Mouse (Mus musculus) limb, embryonic 11.5 days (tissue): Measurements from ENCODE around the gene Dhodh. TPM values are rescaled to one million over a fixed set of nuclear protein-coding genes. Genes with fewer than 3 reads are reported as not detected.

Experiments
- ATAC-seq: fragments of 200-750 bp; cut with Nextera tagmentation; 2 replicates; pipeline ENCODE4 v1.8.0; 2017; ENCODE audit warnings: low read depth; ENCODE audit not compliant: insufficient number of reproducible peaks, low FRiP score, low TSS enrichment
- DNase-seq: peaks from one replicate; pipeline ENCODE4 v3.0.0-alpha.2; 2015; ENCODE audit warnings: low spot score
- H3K27ac ChIP-seq: fragments of 300-500 bp; sonication (generic); replicated peaks from 2 replicates; pipeline ENCODE4 v1.5.1; 2014; ENCODE audit warnings: low read depth, mild to moderate bottlenecking, low read length
- H3K27me3 ChIP-seq: fragments of 300-500 bp; sonication (generic); 2 replicates; pipeline ENCODE4 v1.6.1; 2014; ENCODE audit warnings: mild to moderate bottlenecking, low read length, mixed read lengths; ENCODE audit not compliant: control insufficient read depth, insufficient read depth
- H3K36me3 ChIP-seq: fragments of 300-500 bp; sonication (generic); 2 replicates; pipeline ENCODE4 v1.6.1; 2014; ENCODE audit warnings: mild to moderate bottlenecking, low read length, moderate library complexity, mixed read lengths; ENCODE audit not compliant: control insufficient read depth, insufficient read depth
- H3K4me1 ChIP-seq: fragments of 300-500 bp; sonication (generic); 2 replicates; pipeline ENCODE4 v1.6.1; 2014; ENCODE audit warnings: low read length, mixed read lengths; ENCODE audit not compliant: control insufficient read depth, insufficient read depth
- H3K4me2 ChIP-seq: fragments of 300-500 bp; sonication (generic); 2 replicates; pipeline ENCODE4 v1.6.1; 2014; ENCODE audit warnings: low read depth, mild to moderate bottlenecking, moderate library complexity; ENCODE audit not compliant: severe bottlenecking
- H3K4me3 ChIP-seq: fragments of 300-500 bp; sonication (generic); 2 replicates; pipeline ENCODE4 v1.5.1; 2014; ENCODE audit warnings: low read depth, low read length
- H3K9ac ChIP-seq: fragments of 300-500 bp; sonication (generic); 2 replicates; pipeline ENCODE4 v1.6.1; 2014; ENCODE audit warnings: mild to moderate bottlenecking, low read length
- H3K9me3 ChIP-seq: fragments of 300-500 bp; sonication (generic); 2 replicates; pipeline ENCODE4 v1.6.1; 2016; ENCODE audit warnings: low read length; ENCODE audit not compliant: control insufficient read depth
- WGBS: fragments of 180-500 bp; shearing (Covaris S2); extraction: QIAGEN DNeasy Blood & Tissue Kit; methylation state at CpG from one replicate; pipeline ENCODE4 v1.1.7; 2014; 5-methylcytosine and 5-hydroxymethylcytosine counted together
- polyA plus RNA-seq: library from polyadenylated mRNA; unstranded; fragments of >200 nt; fragmentation: Nextera tagmentation; extraction: Ambion mirVana; gene quantifications from 2 replicates; pipeline ENCODE4 v1.2.1, GENCODE M21; 2014

Gene Dhodh
- polyA plus RNA-seq, 1 experiment from 2014 or later = 49.4 TPM

DNA sequence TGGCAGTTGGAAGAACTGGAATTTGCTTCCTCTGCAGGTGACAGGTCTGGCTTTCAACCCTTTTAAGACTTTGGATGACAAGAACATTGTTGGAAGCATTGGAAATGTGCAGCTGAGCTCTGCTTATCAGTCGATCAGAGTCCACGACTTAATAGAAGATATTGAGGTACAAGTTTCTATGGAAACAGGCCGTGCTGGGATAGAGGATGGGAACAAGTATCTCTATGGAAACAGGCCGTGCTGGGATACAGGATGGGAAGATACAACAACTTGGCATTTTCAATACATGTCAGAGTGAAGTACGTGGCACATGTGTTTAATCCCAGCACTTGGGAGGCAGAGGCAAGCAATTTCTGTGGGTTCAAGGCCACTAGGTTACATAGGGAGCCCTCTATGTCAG, 24.0 kb upstream of the Dhodh start:
- Histone ChIP-seq H3K27me3 (no peaks in the 10 kb centered on the region), H3K27ac (no peak overlapping the region), H3K4me3 (no peak overlapping the region), H3K36me3 (no peaks in the 10 kb centered on the region), H3K4me2 (no peak overlapping the region), H3K4me1 (no peaks in the 10 kb centered on the region), H3K9me3 (no peaks in the 10 kb centered on the region), H3K9ac (no peak overlapping the region)
- ATAC-seq = no peak
- DNase-seq = no peak
- 91% methylated on average over 5 of the region's 5 CpGs for WGBS

GRCm38 (mm10) chr8:109628638-109629037, 20.2 kb upstream of the Dhodh start:
- Histone ChIP-seq H3K27ac (no peak overlapping the region), H3K4me2 (no peak overlapping the region), H3K9me3 (no peaks in the 10 kb centered on the region), H3K4me1 (no peaks in the 10 kb centered on the region), H3K36me3 (no peaks in the 10 kb centered on the region), H3K9ac (no peak overlapping the region), H3K4me3 (no peak overlapping the region), H3K27me3 (no peaks in the 10 kb centered on the region)
- DNase-seq (no peak), ATAC-seq (no peak)
- 75% methylated on average over 6 of the region's 6 CpGs for WGBS

- Histone ChIP-seq H3K4me2 (no peak overlapping the region), H3K4me1 (no peaks in the 10 kb centered on the region), H3K27ac (no peak overlapping the region), H3K9ac (no peak overlapping the region), H3K27me3 (no peaks in the 10 kb centered on the region), H3K36me3 (no peaks in the 10 kb centered on the region), H3K4me3 (no peak overlapping the region), H3K9me3 (no peaks in the 10 kb centered on the region)
- WGBS = 93% methylated on average over 3 of the region's 3 CpGs
- DNase-seq = no peak
- no peak for ATAC-seq
These were observed 7.1 kb upstream of the Dhodh start for GRCm38 (mm10) chr8:109615569-109615968.

GRCm38 (mm10) chr8:109614243-109615210, 6.1 kb upstream of the Dhodh start, which contains the start of gene Pkd1l3:
Gene Pkd1l3, plus strand, starts transcription at chr8:109614517.
- 65% methylated on average over 27 of the region's 27 CpGs for WGBS
- H3K36me3 ChIP-seq = no peaks in the 10 kb centered on the region
- DNase-seq (no peak), ATAC-seq (no peak)
- H3K4me2 ChIP-seq = no peak within 1 kb of the TSS
- no peak within 1 kb of the TSS for H3K27ac ChIP-seq
- no peaks in the 10 kb centered on the region for H3K4me1 ChIP-seq
- H3K4me3 ChIP-seq = no peak within 1 kb of the TSS
- H3K27me3 ChIP-seq = no peaks in the 10 kb centered on the region
- no peaks in the 10 kb centered on the region for H3K9me3 ChIP-seq
- no peak within 1 kb of the TSS for H3K9ac ChIP-seq

GRCm38 (mm10) chr8:109609153-109609502, 655 bp upstream of the Dhodh start:
- ATAC-seq = no peak
- H3K4me1 ChIP-seq = peaks cover 5% of the 10 kb centered on the region
- DNase-seq = no peak
- H3K9ac ChIP-seq = peak overlapping the region; percentile 76
- peak overlapping the region; percentile 68; the same call in 1 of the 2 replicates for H3K27ac ChIP-seq
- H3K4me2 ChIP-seq = peak overlapping the region; percentile 73; the same call in 1 of the 2 replicates
- H3K27me3 ChIP-seq = no peaks in the 10 kb centered on the region
- H3K9me3 ChIP-seq = no peaks in the 10 kb centered on the region
- WGBS = 24% methylated on average over 5 of the region's 5 CpGs
- H3K36me3 ChIP-seq = no peaks in the 10 kb centered on the region
- H3K4me3 ChIP-seq = peak overlapping the region; percentile 46

GRCm38 (mm10) chr8:109607650-109608049, 823 bp downstream of the Dhodh start:
- peak overlapping the region; percentile 76 for H3K9ac ChIP-seq
- H3K4me2 ChIP-seq = peak overlapping the region; percentile 73
- 14% methylated on average over 12 of the region's 12 CpGs for WGBS
- no peaks in the 10 kb centered on the region for H3K36me3 ChIP-seq
- H3K27me3 ChIP-seq = no peaks in the 10 kb centered on the region
- H3K4me3 ChIP-seq = peak overlapping the region; percentile 46
- H3K27ac ChIP-seq = no peak overlapping the region
- DNase-seq (peak; percentile 34), ATAC-seq (no peak)
- peaks cover 5% of the 10 kb centered on the region for H3K4me1 ChIP-seq
- H3K9me3 ChIP-seq = no peaks in the 10 kb centered on the region

GRCm38 (mm10) chr8:109606725-109607124, 1.7 kb downstream of the Dhodh start:
- ATAC-seq = no peak
- Histone ChIP-seq H3K27ac (no peak overlapping the region), H3K4me1 (peaks cover 5% of the 10 kb centered on the region), H3K36me3 (no peaks in the 10 kb centered on the region), H3K27me3 (no peaks in the 10 kb centered on the region), H3K9me3 (no peaks in the 10 kb centered on the region), H3K4me3 (no peak overlapping the region), H3K9ac (no peak overlapping the region), H3K4me2 (no peak overlapping the region)
- DNase-seq = no peak
- 80% methylated on average over 2 of the region's 2 CpGs for WGBS

DNA sequence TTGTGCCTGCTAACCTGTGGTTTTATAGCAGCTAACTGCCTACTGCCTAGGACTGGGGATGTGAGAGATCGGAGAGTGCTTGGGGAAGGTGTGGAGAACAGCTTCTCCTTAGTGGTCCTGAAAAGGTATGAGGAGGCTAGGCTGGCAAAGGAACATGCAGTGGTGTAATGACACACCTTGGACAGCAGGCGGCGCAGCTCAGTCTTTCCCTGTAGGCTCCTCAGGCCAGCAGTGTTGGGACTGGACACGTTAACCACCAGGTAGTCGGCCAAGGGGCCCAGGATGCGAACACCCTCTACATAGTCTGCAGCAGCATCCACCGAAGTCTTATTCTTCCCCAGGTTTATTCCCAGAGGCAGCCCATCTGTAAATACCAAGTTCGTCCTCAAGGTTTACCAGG, 12.6 kb downstream of the Dhodh start:
- ATAC-seq (no peak), DNase-seq (peak; percentile 82)
- no peaks in the 10 kb centered on the region for H3K9me3 ChIP-seq
- 50% methylated on average over 8 of the region's 8 CpGs for WGBS
- no peak overlapping the region for H3K9ac ChIP-seq
- no peaks in the 10 kb centered on the region for H3K27me3 ChIP-seq
- H3K36me3 ChIP-seq = peaks cover 4% of the 10 kb centered on the region
- no peaks in the 10 kb centered on the region for H3K4me1 ChIP-seq
- H3K27ac ChIP-seq = no peak overlapping the region
- H3K4me2 ChIP-seq = no peak overlapping the region
- H3K4me3 ChIP-seq = no peak overlapping the region
